Mouse (Mus musculus) embryonic fibroblast, embryonic 13.5 days (primary cell): ENCODE results near the gene Mmd. TPM values are rescaled to one million over a fixed set of nuclear protein-coding genes. Genes with fewer than 3 reads are reported as not detected.

Experiments used
- H3K27ac ChIP-seq: 2 replicates; pipeline ENCODE4 v1.5.1; 2012; ENCODE audit warnings: low read length, control low read depth, inconsistent platforms; ENCODE audit not compliant: insufficient read depth
- H3K4me1 ChIP-seq: 2 replicates; pipeline ENCODE4 v1.6.1; 2011; ENCODE audit warnings: low read length; ENCODE audit not compliant: control insufficient read depth, insufficient read depth
- H3K4me3 ChIP-seq: 2 replicates; pipeline ENCODE4 v1.5.1; 2011; ENCODE audit warnings: mild to moderate bottlenecking, control low read depth, low read length; ENCODE audit not compliant: insufficient read depth
- CTCF ChIP-seq: IDR thresholded peaks from 2 replicates; pipeline ENCODE4 v1.5.1; 2011; ENCODE audit warnings: mild to moderate bottlenecking, control low read depth, low read length, moderate library complexity, borderline replicate concordance; ENCODE audit not compliant: insufficient read depth
- POLR2A ChIP-seq: IDR thresholded peaks from 2 replicates; pipeline ENCODE4 v1.6.1; 2011; ENCODE audit warnings: low read depth, mild to moderate bottlenecking, control low read depth, low read length, moderate library complexity
- polyA plus RNA-seq: library from polyadenylated mRNA; stranded (reverse); fragments of >200 nt; gene quantifications from 2 replicates; pipeline ENCODE4 v1.2.4, GENCODE M21; 2011; ENCODE audit warnings: low read depth; ENCODE audit not compliant: missing spikeins, insufficient read length

Gene Mmd
- polyA plus RNA-seq, 1 experiment = 43.4 TPM

DNA sequence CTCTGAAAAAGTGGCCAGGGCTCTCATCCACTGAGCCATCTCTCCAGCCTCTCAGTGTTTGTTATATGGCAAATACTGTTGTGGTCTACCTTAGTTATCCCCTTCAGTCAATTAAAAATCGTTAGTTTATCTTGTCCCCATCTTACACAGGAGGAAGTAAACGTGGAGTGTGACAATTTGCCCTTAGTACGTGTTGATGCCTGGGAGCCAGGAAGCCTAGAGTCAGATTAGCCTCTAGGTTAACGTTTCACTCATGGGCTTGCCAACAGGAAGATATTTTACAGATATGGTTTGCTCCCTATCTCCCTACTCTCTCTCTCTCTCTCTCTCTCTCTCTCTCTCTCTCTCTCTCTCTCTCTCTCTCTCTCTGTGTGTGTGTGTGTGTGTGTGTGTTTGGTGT is 33.9 kb downstream of the Mmd start:
- TF ChIP-seq CTCF (no peak), POLR2A (no peak)
- Histone ChIP-seq H3K27ac (no peak overlapping the region), H3K4me3 (no peak overlapping the region), H3K4me1 (no peaks in the 10 kb centered on the region)

DNA sequence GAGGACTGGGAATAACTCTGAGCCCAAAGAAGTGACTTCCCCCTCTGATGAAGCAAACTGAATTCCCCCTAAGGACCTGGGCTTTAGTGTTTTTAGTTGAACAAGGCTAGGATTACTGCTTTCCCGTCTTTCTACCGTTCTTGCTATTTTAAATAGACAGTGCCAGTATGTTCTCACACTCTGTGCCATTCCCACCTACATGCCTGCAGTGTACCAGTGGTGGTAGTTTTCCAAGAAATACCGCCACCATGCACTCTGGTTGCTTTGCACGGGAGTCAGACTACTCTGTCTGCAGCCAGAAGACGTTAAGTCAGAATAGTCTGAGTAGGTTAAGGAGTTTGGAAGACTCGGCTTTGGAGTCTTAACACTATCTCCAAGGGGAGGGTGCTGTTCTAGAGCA is 34.3 kb downstream of the Mmd start:
- Histone ChIP-seq H3K4me1 (no peaks in the 10 kb centered on the region), H3K4me3 (no peak overlapping the region), H3K27ac (no peak overlapping the region)
- no peak for TF ChIP-seq POLR2A
- TF ChIP-seq CTCF = no peak

- Histone ChIP-seq H3K27ac (no peak overlapping the region), H3K4me1 (no peaks in the 10 kb centered on the region), H3K4me3 (no peak overlapping the region)
- no peak for TF ChIP-seq CTCF
Measured at GRCm38 (mm10) chr11:90284079-90284478, 34.8 kb downstream of the Mmd start.

DNA sequence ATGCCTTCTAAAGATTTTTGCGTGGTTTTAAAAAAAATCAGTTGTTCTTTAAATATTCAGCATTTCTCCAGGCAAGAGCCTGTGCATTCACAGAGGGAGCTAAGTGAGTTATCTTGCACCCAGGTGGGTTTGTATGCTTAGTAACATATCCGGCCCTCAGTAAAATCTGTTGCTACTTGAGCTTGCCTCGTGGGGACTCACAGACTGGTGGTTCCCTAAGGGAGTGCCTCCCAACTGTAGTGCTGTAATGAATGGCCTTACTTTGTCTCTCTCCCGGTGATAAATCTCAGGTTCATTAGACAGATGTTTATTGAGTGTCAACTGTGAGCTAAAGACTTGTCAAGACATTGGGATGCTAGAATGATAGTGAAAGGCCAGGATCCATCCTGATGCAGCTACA is 35.4 kb downstream of the Mmd start:
- no peak overlapping the region for H3K27ac ChIP-seq
- H3K4me1 ChIP-seq = no peaks in the 10 kb centered on the region
- H3K4me3 ChIP-seq = no peak overlapping the region
- TF ChIP-seq POLR2A (no peak), CTCF (no peak)

DNA sequence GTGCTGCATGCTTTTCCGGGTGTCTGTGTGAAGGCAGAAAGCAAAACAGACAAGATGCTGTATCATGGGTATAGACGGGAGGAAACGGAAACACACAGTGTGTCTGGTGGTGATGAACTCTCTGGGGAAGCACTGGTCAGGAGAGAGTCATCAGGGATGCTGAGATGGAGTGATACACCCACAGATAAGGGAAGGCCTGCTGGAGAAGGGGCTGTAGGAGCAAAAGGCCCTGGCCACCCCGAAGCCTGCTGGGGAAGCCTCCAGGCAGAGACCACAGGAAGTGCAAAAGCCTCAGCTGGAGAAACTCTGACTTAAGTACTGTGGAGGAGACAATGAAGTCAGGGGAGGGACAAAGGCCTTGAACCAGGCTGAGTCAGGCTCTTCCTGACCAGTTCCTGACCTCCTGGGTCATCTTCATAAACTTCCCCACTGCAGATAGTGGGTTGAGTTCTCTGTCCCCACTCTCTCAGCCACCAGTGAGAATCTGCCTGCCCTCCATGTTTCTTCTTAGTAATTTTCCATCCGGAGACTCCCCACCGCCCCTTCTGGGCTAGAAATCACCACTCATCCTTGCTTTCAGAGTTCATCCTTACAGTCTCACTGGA is 37.4 kb downstream of the Mmd start:
- H3K4me3 ChIP-seq = no peak overlapping the region
- TF ChIP-seq POLR2A (no peak), CTCF (no peak)
- no peaks in the 10 kb centered on the region for H3K4me1 ChIP-seq
- no peak overlapping the region for H3K27ac ChIP-seq

GRCm38 (mm10) chr11:90291156-90291555 is 41.9 kb downstream of the Mmd start:
- TF ChIP-seq CTCF = no peak
- no peak for TF ChIP-seq POLR2A
- Histone ChIP-seq H3K27ac (no peak overlapping the region), H3K4me3 (no peak overlapping the region), H3K4me1 (no peaks in the 10 kb centered on the region)

- TF ChIP-seq POLR2A = no peak
- no peak for TF ChIP-seq CTCF
- Histone ChIP-seq H3K27ac (no peak overlapping the region), H3K4me3 (no peak overlapping the region), H3K4me1 (no peaks in the 10 kb centered on the region)
Measured at GRCm38 (mm10) chr11:90292766-90293165, 43.5 kb downstream of the Mmd start.

DNA sequence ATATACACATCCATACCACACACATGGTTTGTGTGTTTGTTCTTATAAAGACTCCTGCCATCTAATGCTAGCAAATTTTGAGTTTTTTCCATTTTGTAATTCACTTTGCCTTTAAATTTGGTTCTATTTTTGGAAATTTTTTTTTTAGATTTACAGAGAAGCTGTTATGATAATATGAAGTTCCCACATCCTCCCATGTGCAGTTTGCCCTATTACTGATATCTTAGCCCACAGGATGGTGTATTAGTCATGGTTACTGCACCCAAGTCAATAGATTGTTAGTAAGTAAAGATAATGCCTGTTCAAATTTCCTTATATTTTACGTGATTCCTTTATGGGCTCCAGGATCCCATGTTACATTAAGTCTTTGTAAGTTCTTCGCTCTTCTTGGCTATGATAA is 45.4 kb downstream of the Mmd start:
- TF ChIP-seq CTCF (no peak), POLR2A (no peak)
- H3K27ac ChIP-seq = no peak overlapping the region

DNA sequence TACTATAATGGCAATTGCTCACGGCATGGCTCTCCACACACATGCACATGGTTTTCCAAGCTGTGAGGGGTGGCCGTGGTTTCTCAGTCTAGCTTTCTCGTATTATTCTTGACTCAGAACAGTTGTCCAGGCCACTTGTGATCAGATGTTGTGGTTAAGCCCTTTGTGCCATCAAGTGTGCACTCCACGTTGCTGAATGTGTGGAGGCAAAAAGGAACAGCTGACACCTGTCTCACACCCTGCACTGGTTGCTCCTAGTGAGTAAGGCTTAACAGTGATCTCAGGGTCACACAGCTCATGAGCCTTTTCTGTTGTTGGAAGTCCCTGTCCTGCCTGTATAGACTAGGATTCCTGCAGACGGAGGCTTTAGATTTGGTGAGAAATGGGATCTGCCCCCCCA is 56.8 kb downstream of the Mmd start:
- TF ChIP-seq POLR2A (no peak), CTCF (no peak)
- no peak overlapping the region for H3K27ac ChIP-seq
- no peak overlapping the region for H3K4me3 ChIP-seq
- no peaks in the 10 kb centered on the region for H3K4me1 ChIP-seq

More for the DNA sequence above, 45.4 kb downstream of the Mmd start:
- no peaks in the 10 kb centered on the region for H3K4me1 ChIP-seq
- no peak overlapping the region for H3K4me3 ChIP-seq

DNA sequence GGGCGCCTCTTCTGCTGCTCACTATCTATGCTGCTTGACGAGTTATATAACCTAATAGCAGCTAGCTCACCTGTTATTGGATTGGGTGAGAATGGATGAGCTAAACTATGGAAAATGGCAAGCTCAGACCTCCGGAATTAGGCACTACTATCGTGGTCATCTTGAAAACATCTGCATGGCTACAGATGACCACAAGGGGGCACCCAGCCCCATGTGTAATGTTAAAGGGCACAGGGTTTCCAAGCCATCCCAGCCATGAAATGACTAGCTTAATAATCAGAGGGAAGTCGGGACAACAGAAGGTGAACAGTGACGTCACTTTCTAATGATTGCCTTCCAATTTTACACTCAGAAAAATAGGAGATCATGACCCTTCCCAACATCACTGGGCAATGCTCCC is 57.7 kb downstream of the Mmd start:
- TF ChIP-seq POLR2A = no peak
- peak; percentile 29; the same call in 1 of the 2 replicates for TF ChIP-seq CTCF
- no peaks in the 10 kb centered on the region for H3K4me1 ChIP-seq
- H3K4me3 ChIP-seq = no peak overlapping the region
- no peak overlapping the region for H3K27ac ChIP-seq

DNA sequence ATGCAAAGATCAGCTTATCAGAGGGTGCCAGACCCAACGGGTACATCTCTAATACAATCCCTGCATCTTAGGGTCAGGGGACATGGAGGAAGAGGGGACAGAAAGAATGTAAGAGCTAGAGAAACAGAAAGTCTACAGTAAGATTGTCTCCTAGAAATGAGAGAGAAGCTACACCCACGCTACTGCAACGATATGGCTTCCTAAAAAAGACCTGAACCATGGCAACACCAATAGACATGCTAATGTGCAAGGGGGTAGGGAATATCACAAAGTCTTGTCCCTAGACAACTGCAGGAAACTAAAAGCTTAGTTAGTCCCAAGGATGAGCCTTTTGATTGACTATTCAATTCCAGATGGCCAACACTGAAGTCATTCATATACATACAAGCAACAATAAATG is 65.3 kb downstream of the Mmd start:
- Histone ChIP-seq H3K4me1 (no peaks in the 10 kb centered on the region), H3K4me3 (no peak overlapping the region), H3K27ac (no peak overlapping the region)
- TF ChIP-seq POLR2A (no peak), CTCF (no peak)
